Mouse (Mus musculus) testis, adult 2 months (tissue): ENCODE results near the gene Alg11.

Experiments used
- CTCF ChIP-seq: fragments of 200-500 bp; IDR thresholded peaks from 2 replicates; pipeline ENCODE4 v1.5.1; 2012; ENCODE audit warnings: low read depth, mild to moderate bottlenecking, inconsistent platforms, low read length, moderate library complexity; ENCODE audit not compliant: control insufficient read depth, insufficient read depth, insufficient replicate concordance
- POLR2A ChIP-seq: fragments of 200-500 bp; IDR thresholded peaks from 2 replicates; pipeline ENCODE4 v1.6.1; 2012; ENCODE audit warnings: low read depth, mild to moderate bottlenecking, inconsistent platforms, low read length, moderate library complexity; ENCODE audit not compliant: control insufficient read depth

DNA sequence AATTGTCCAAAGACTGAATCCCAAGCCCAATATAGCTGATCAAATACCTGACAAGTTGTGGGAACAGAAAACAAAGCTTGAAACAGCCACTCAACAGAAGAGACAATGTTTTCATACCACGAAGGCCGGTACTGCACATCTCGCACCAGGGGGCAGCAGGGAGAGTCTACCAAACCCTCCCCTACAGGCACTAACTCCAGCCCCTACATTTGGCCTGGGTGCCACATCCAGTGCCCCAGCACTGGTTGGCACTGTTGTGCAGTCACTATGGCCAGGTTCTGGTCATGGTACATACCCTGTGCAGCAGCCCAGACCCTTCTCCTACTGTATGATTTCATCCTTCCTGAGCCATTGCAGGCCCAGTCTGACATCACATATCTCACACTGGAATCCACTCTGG is 31.5 kb upstream of the Alg11 start:
- TF ChIP-seq CTCF (peak; percentile 15; the same call in 1 of the 2 replicates), POLR2A (no peak)
